Mouse (Mus musculus): ENCODE results near the gene Cntnap2. TPM values are rescaled to one million over a fixed set of nuclear protein-coding genes. Genes with fewer than 3 reads are reported as not detected.

The Cntnap2 gene
- total and polyA plus RNA-seq, 3 experiments: 0.30 to 0.79 (median 0.44) TPM

GRCm38 (mm10) chr6:46166837-46167236 is 1107.7 kb downstream of the Cntnap2 start:
- no peaks in the 10 kb centered on the region for H3K4me1 ChIP-seq (ENCODE audit: control insufficient read depth in 1 of 2, insufficient read depth in 2 of 2)
- DNase-seq (ENCODE audit: extremely low read depth): no peak
- H3K79me2 ChIP-seq (replicated peaks; ENCODE audit: control insufficient read depth, extremely low read depth, insufficient read depth, poor library complexity, severe bottlenecking): no peaks in the 10 kb centered on the region
- in situ Hi-C loops (cut with MboI; ENCODE audit: low pct_ligation_motif_present, low pct_unique_long_range_greater_than_20kb, low sequenced_read_pairs): no loop called here
- H3K27ac ChIP-seq (ENCODE audit: insufficient read depth, low read depth): no peak overlapping the region
- H3K4me2 ChIP-seq (ENCODE audit: insufficient read depth, low read depth, poor library complexity, severe bottlenecking): no peak overlapping the region
- H3K4me3 ChIP-seq (replicated peaks in 1 of 3; ENCODE audit: low read depth in 2 of 3, low read length in 2 of 3, poor library complexity in 1 of 3): no peak overlapping the region
- no peaks in the 10 kb centered on the region for H3K27me3 ChIP-seq (replicated peaks)
- H3K36me3 ChIP-seq (replicated peaks in 1 of 2; ENCODE audit: control insufficient read depth in 1 of 2, insufficient read depth in 1 of 2, low read length in 1 of 2): no peaks in the 10 kb centered on the region
- H3K9ac ChIP-seq (ENCODE audit: insufficient read depth, low read depth): no peak overlapping the region
- peaks cover 11% of the 10 kb centered on the region for H3K9me3 ChIP-seq (replicated peaks; ENCODE audit: low read length)
- dilution Hi-C loops (cut with MboI; ENCODE audit: extremely low pct_ligation_motif_present, extremely low pct_unique_long_range_greater_than_20kb, low sequenced_read_pairs): no loop called here
- TF ChIP-seq USF1 (IDR thresholded peaks at IDR 0.05; ENCODE audit: low read depth, low read length): no peak
- TF ChIP-seq ZKSCAN1 (IDR thresholded peaks at IDR 0.05; ENCODE audit: borderline replicate concordance, low read depth, low read length): no peak
- TF ChIP-seq JUN (IDR thresholded peaks at IDR 0.05; ENCODE audit: insufficient read depth, low read depth, low read length): no peak
- TF ChIP-seq BHLHE40 (IDR thresholded peaks at IDR 0.05; ENCODE audit: low read depth, low read length): no peak
- no peak for TF ChIP-seq ELF1 (IDR thresholded peaks at IDR 0.05; ENCODE audit: low read depth, low read length)
- TF ChIP-seq CHD1 (IDR thresholded peaks at IDR 0.05; ENCODE audit: low read depth, low read length): no peak
- TF ChIP-seq UBTF (IDR thresholded peaks at IDR 0.05; ENCODE audit: low read depth, low read length): no peak
- TF ChIP-seq EP300 (IDR thresholded peaks at IDR 0.05; ENCODE audit: low read length): no peak
- no peak for TF ChIP-seq TCF12 (IDR thresholded peaks at IDR 0.05; ENCODE audit: low read depth, low read length)
- no peak for TF ChIP-seq NRF1 (IDR thresholded peaks at IDR 0.05; ENCODE audit: low read depth, low read length)
- no peak for TF ChIP-seq KAT2A (IDR thresholded peaks at IDR 0.05; ENCODE audit: insufficient replicate concordance, low read length)
- no peak for TF ChIP-seq PAX5 (IDR thresholded peaks at IDR 0.05; ENCODE audit: low read length)
- no peak for TF ChIP-seq MEF2A (IDR thresholded peaks at IDR 0.05; ENCODE audit: borderline replicate concordance, low read depth, low read length)
- TF ChIP-seq IRF4 (IDR thresholded peaks at IDR 0.05; ENCODE audit: low read depth, low read length): no peak
- no peak for TF ChIP-seq MAZ (IDR thresholded peaks at IDR 0.05; ENCODE audit: low read depth, low read length)
- TF ChIP-seq HCFC1 (IDR thresholded peaks at IDR 0.05; ENCODE audit: low read depth, low read length): no peak
- TF ChIP-seq MAFK (IDR thresholded peaks at IDR 0.05; ENCODE audit: insufficient replicate concordance, low read length): no peak

DNA sequence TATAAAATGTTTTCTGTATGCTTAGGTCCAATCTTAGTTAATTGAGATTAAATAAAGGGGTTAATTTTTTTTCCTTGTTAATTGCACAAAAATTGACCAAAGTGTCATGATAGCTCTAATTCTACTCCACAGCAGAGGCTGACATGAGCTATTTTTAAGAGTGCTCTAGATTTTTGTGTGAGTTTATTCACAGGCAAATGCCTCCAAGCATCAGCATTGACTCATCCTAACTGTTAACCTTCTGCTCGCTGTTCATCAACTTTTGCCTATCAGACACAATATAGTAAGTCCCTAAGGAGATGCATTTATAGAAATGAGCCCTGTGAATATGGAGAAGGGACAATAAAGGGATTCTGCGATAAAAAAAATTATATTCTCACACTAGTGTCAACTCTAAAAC is 1138.1 kb downstream of the Cntnap2 start:
- H3K36me3 ChIP-seq (replicated peaks in 1 of 2; ENCODE audit: control insufficient read depth in 1 of 2, insufficient read depth in 1 of 2, low read length in 1 of 2): no peaks in the 10 kb centered on the region
- no peak overlapping the region for H3K27ac ChIP-seq (ENCODE audit: insufficient read depth, low read depth)

More for the DNA sequence above, 1138.1 kb downstream of the Cntnap2 start:
- Histone ChIP-seq H3K79me2 (replicated peaks; ENCODE audit: control insufficient read depth, extremely low read depth, insufficient read depth, poor library complexity, severe bottlenecking) (no peaks in the 10 kb centered on the region), H3K27me3 (replicated peaks) (no peaks in the 10 kb centered on the region), H3K9ac (ENCODE audit: insufficient read depth, low read depth) (no peak overlapping the region), H3K4me3 (replicated peaks in 1 of 3; ENCODE audit: low read depth in 2 of 3, low read length in 2 of 3, poor library complexity in 1 of 3) (no peak overlapping the region), H3K9me3 (replicated peaks; ENCODE audit: low read length) (peaks cover 13% of the 10 kb centered on the region), H3K4me2 (ENCODE audit: insufficient read depth, low read depth, poor library complexity, severe bottlenecking) (no peak overlapping the region), H3K4me1 (ENCODE audit: control insufficient read depth in 1 of 2, insufficient read depth in 2 of 2) (no peaks in the 10 kb centered on the region)
- no peak for TF ChIP-seq JUN (IDR thresholded peaks at IDR 0.05; ENCODE audit: insufficient read depth, low read depth, low read length)
- TF ChIP-seq MAZ (IDR thresholded peaks at IDR 0.05; ENCODE audit: low read depth, low read length): no peak
- no peak for TF ChIP-seq MYC (IDR thresholded peaks at IDR 0.05; ENCODE audit: low read depth, low read length)
- TF ChIP-seq ZMIZ1 (IDR thresholded peaks at IDR 0.05; ENCODE audit: low read depth, low read length): no peak
- TF ChIP-seq CHD2 (IDR thresholded peaks at IDR 0.05; ENCODE audit: low read length): no peak
- TF ChIP-seq MXI1 (IDR thresholded peaks at IDR 0.05; ENCODE audit: low read depth, low read length): no peak
- no peak for TF ChIP-seq CHD1 (IDR thresholded peaks at IDR 0.05; ENCODE audit: low read depth, low read length)
- TF ChIP-seq PAX5 (IDR thresholded peaks at IDR 0.05; ENCODE audit: low read length): no peak
- TF ChIP-seq ZNF384 (IDR thresholded peaks at IDR 0.05; ENCODE audit: low read depth, low read length): no peak
- TF ChIP-seq POLR2AphosphoS2 (IDR thresholded peaks at IDR 0.05; ENCODE audit: low read depth, low read length): no peak
- TF ChIP-seq ZKSCAN1 (IDR thresholded peaks at IDR 0.05; ENCODE audit: borderline replicate concordance, low read depth, low read length): no peak
- no peak for TF ChIP-seq RCOR1 (conservative IDR thresholded peaks at IDR 0.05; ENCODE audit: low read depth, low read length)
- no peak for TF ChIP-seq GABPA (IDR thresholded peaks at IDR 0.05; ENCODE audit: insufficient replicate concordance, low read depth, low read length)
- in situ Hi-C loops (cut with MboI; ENCODE audit: low pct_ligation_motif_present, low pct_unique_long_range_greater_than_20kb, low sequenced_read_pairs) (no loop called here), dilution Hi-C loops (cut with MboI; ENCODE audit: extremely low pct_ligation_motif_present, extremely low pct_unique_long_range_greater_than_20kb, low sequenced_read_pairs) (no loop called here)
- no peak for DNase-seq (ENCODE audit: extremely low read depth)
